Mouse (Mus musculus) heart, adult 8-10 months (tissue): ENCODE data around the gene Mybbp1a. TPM values are rescaled to one million over a fixed set of nuclear protein-coding genes. Genes with fewer than 3 reads are reported as not detected.

ENCODE experiments used
- DNase-seq: peaks from one replicate; pipeline ENCODE4 v3.0.0; 2022; ENCODE audit warnings: low spot score
- total RNA-seq, 4 experiments: library from RNA; stranded (reverse); gene quantifications; 2 replicates each; pipeline ENCODE4 v1.2.4; 2022

Gene Mybbp1a
- total RNA-seq: 10 to 100 TPM; 42.4 to 49.4 (median 45.9) TPM

- peak; percentile 99 for DNase-seq
Measured at GRCm38 (mm10) chr11:72440965-72441664, at the start of gene Mybbp1a. Gene Mybbp1a (plus strand): TSS chr11:72441355.

GRCm38 (mm10) chr11:72393243-72393642 is 47.9 kb upstream of the Mybbp1a start:
- DNase-seq: no peak

GRCm38 (mm10) chr11:72393669-72394068 is 47.5 kb upstream of the Mybbp1a start:
- DNase-seq: no peak

- DNase-seq: no peak
Measured at GRCm38 (mm10) chr11:72394694-72395093, 46.5 kb upstream of the Mybbp1a start.

GRCm38 (mm10) chr11:72395652-72396051 is 45.5 kb upstream of the Mybbp1a start:
- no peak for DNase-seq

GRCm38 (mm10) chr11:72396621-72397020 is 44.5 kb upstream of the Mybbp1a start:
- peak; percentile 67 for DNase-seq

GRCm38 (mm10) chr11:72397072-72397471 is 44.1 kb upstream of the Mybbp1a start:
- peak; percentile 90 for DNase-seq

GRCm38 (mm10) chr11:72397811-72398525 is 43.2 kb upstream of the Mybbp1a start:
- DNase-seq: no peak

- no peak for DNase-seq
Measured at GRCm38 (mm10) chr11:72401068-72401467, 40.1 kb upstream of the Mybbp1a start.

- DNase-seq: no peak
Measured at GRCm38 (mm10) chr11:72402017-72402416, 39.1 kb upstream of the Mybbp1a start.

GRCm38 (mm10) chr11:72402969-72403368 is 38.2 kb upstream of the Mybbp1a start:
- DNase-seq: no peak

- no peak for DNase-seq
Measured at GRCm38 (mm10) chr11:72405532-72405931, 35.6 kb upstream of the Mybbp1a start.

GRCm38 (mm10) chr11:72406079-72406675 is 35.0 kb upstream of the Mybbp1a start:
- DNase-seq: no peak

GRCm38 (mm10) chr11:72407081-72407480 is 34.1 kb upstream of the Mybbp1a start:
- no peak for DNase-seq

GRCm38 (mm10) chr11:72407574-72407973 is 33.6 kb upstream of the Mybbp1a start:
- peak; percentile 58 for DNase-seq

GRCm38 (mm10) chr11:72408451-72409170 is 32.5 kb upstream of the Mybbp1a start:
- no peak for DNase-seq

GRCm38 (mm10) chr11:72409649-72410385 is 31.3 kb upstream of the Mybbp1a start:
- DNase-seq: no peak

GRCm38 (mm10) chr11:72410521-72411092 is 30.5 kb upstream of the Mybbp1a start:
- DNase-seq: no peak

GRCm38 (mm10) chr11:72411093-72411921 is 29.8 kb upstream of the Mybbp1a start, which contains the start of gene Smtnl2:
Gene Smtnl2 (minus strand): TSS chr11:72411713.
- peak; percentile 88 for DNase-seq

GRCm38 (mm10) chr11:72411945-72412344 is 29.2 kb upstream of the Mybbp1a start:
- DNase-seq: no peak
